Mouse (Mus musculus) neural tube, embryonic 15.5 days (tissue): ENCODE measurements around the gene Myo9b. TPM values are rescaled to one million over a fixed set of nuclear protein-coding genes. Genes with fewer than 3 reads are reported as not detected.
A peak's percentile ranks its signal among the peaks of the same experiment; 100 is the strongest.

Experiments
- ATAC-seq: fragments of 200-750 bp; cut with Nextera tagmentation; 2 replicates; pipeline ENCODE4 v1.8.0; 2017; ENCODE audit warnings: mild to moderate bottlenecking, moderate TSS enrichment, moderate library complexity; ENCODE audit not compliant: low FRiP score
- H3K27ac ChIP-seq: fragments of 300-500 bp; sonication (generic); replicated peaks from 2 replicates; pipeline ENCODE4 v1.5.1; 2015; ENCODE audit warnings: mild to moderate bottlenecking, inconsistent platforms
- H3K27me3 ChIP-seq: fragments of 300-500 bp; sonication (generic); replicated peaks from 2 replicates; pipeline ENCODE4 v1.6.1; 2015; ENCODE audit warnings: inconsistent platforms
- H3K36me3 ChIP-seq: fragments of 300-500 bp; sonication (generic); 2 replicates; pipeline ENCODE4 v1.6.1; 2015; ENCODE audit warnings: inconsistent platforms
- H3K4me1 ChIP-seq: fragments of 300-500 bp; sonication (generic); 2 replicates; pipeline ENCODE4 v1.6.1; 2015; ENCODE audit warnings: inconsistent platforms
- H3K4me2 ChIP-seq: fragments of 300-500 bp; sonication (generic); 2 replicates; pipeline ENCODE4 v1.6.1; 2015; ENCODE audit warnings: inconsistent platforms, mild to moderate bottlenecking, moderate library complexity
- H3K4me3 ChIP-seq: fragments of 300-500 bp; sonication (generic); replicated peaks from 2 replicates; pipeline ENCODE4 v1.5.1; 2015; ENCODE audit warnings: mild to moderate bottlenecking, inconsistent platforms
- H3K9ac ChIP-seq: fragments of 300-500 bp; sonication (generic); replicated peaks from 2 replicates; pipeline ENCODE4 v1.6.1; 2015; ENCODE audit warnings: mild to moderate bottlenecking, inconsistent platforms
- H3K9me3 ChIP-seq: fragments of 300-500 bp; sonication (generic); replicated peaks from 2 replicates; pipeline ENCODE4 v1.6.1; 2016; ENCODE audit warnings: inconsistent platforms
- WGBS: fragments of 180-500 bp; shearing (Covaris S2); methylation state at CpG from one replicate; pipeline ENCODE4 v1.1.7; 2015; ENCODE audit warnings: mixed read lengths; 5-methylcytosine and 5-hydroxymethylcytosine counted together
- polyA plus RNA-seq: library from polyadenylated mRNA; unstranded; fragments of >200 nt; fragmentation: Nextera tagmentation; extraction: Ambion mirVana; gene quantifications from 2 replicates; pipeline ENCODE4 v1.2.1, GENCODE M21; 2015

The Myo9b gene
- polyA plus RNA-seq, 1 experiment from 2014 or later = 14.9 TPM

DNA sequence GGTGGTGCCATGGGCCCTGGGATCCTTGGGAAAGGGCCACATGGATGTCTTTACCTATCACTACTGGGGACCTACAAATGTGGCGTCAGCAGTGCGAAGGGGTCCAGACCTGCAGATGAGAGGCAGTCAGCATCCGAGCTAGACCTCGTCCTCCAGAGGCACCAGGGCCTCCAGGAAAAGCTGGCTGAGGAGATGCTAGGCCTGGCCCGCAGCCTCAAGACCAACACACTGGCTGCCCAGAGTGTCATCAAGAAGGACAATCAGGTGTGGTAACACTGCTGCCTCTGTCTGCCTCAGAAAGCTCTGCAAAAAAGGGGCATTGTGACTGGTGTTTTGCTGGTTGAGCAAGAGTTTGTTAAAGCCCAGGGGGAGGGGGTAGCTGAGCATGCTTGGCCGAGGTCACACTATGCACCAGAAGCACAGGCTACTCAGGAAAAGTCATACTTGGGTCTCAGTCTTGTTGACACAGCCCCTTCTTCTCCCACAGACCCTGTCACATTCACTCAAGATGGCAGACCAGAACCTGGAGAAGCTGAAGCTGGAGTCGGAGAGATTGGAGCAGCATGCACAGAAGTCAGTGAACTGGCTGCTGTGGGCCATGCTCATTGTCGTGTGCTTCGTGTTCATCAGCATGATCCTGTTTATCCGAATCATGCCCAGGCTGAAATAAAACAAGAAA is 96.7 kb downstream of the Myo9b start:
- WGBS = 94% methylated on average over 10 of the region's 10 CpGs
- Histone ChIP-seq H3K4me1 (peaks cover 41% of the 10 kb centered on the region), H3K4me2 (no peak overlapping the region), H3K4me3 (no peak overlapping the region; the same call in 1 of the 2 replicates), H3K9ac (no peak overlapping the region), H3K27me3 (no peaks in the 10 kb centered on the region), H3K36me3 (peaks cover 24% of the 10 kb centered on the region), H3K27ac (no peak overlapping the region), H3K9me3 (no peaks in the 10 kb centered on the region)
- no peak for ATAC-seq

DNA sequence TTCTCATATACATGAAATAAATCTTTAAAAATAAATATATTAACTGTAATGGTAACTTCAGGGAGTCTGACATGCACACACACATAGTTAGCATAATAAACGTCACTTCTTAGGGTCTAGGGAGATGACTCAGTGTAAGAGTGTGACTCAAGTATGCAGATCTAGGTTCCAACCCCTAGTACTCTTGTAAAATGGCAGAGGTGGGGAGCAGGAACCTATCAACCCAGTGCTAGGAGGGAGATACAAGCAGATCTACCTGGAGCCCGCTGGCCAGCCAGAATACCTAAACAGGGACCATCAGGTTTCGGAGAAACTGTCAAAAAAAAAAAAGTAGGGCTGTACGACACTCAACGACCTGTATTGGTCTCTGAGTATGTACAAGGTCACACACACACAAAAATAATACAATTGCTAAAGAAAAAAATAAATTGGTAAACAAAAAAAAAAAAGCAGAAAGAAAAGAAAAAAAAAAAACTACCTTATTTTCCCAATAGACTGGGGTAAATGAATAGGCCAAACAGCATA is 98.3 kb downstream of the Myo9b start:
- peak overlapping the region; percentile 93 for H3K27ac ChIP-seq
- 22% methylated on average over 5 of the region's 5 CpGs for WGBS
- no peak for ATAC-seq
- H3K4me2 ChIP-seq = peak overlapping the region; percentile 62
- H3K36me3 ChIP-seq = peaks cover 30% of the 10 kb centered on the region
- peaks cover 52% of the 10 kb centered on the region for H3K4me1 ChIP-seq
- H3K9me3 ChIP-seq = no peaks in the 10 kb centered on the region
- no peaks in the 10 kb centered on the region for H3K27me3 ChIP-seq
- peak overlapping the region; percentile 72 for H3K9ac ChIP-seq
- H3K4me3 ChIP-seq = peak overlapping the region; percentile 87

DNA sequence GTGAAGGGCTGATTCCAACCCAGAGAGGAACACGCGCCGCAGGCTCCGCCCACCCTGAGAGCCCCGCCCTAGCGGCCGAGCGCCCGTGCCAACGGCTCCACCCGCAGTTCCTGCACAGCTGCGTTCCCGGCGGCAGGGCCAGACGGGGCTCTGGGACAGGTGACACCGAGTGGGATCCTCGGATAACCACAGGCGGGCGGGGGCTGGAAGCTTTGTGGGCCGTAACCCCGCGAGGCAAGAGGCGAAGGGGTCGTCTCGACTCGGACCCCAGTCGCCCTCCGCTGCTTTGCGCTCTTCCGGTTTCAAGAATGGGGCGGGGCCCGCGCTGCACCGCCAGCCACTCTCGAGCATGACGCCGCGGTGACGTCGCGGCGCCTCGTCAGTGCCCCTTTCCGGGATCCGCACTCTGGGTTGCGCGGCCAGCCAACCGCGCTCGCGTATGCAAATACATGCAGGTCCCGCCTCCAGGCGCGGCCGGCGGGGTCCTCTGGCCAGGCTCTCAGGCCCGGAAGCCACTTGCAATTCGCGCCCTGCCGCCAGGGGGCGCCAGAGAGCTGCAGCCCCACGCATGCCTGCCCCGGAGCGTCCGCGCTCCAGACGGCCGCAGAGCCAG is 98.8 kb downstream of the Myo9b start, which contains the start of gene Ocel1:
TSS of gene Ocel1 (plus strand) at position 63 of the 613 bp plus-strand sequence.
- peak; percentile 84 for ATAC-seq
- Histone ChIP-seq H3K27me3 (no peaks in the 10 kb centered on the region), H3K9me3 (no peaks in the 10 kb centered on the region), H3K27ac (peak within 1 kb of the TSS; percentile 93), H3K4me3 (peak within 1 kb of the TSS; percentile 87), H3K4me1 (peaks cover 52% of the 10 kb centered on the region), H3K4me2 (peak within 1 kb of the TSS; percentile 62), H3K36me3 (peaks cover 30% of the 10 kb centered on the region), H3K9ac (peak within 1 kb of the TSS; percentile 72)
- 1% methylated on average over 68 of the region's 68 CpGs for WGBS

DNA sequence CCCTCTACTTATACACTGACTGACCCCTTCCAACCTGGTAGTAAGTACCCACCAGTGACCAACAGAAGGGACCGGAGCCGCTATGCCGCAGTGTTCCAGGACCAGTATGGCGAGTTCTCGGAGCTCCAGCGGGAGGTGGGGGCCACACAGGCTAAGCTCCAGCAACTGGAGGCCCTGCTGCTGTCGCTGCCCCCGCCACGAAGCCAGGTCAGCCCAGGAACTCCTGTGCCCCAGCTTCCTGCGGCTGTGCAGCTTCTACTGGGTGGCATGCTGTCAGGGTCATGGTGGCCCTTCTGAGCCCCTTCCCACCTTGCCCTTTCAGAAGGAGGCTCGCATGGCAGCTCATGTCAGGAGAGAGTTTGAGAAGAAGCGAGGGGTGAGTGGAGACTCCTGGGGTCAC is 99.9 kb downstream of the Myo9b start:
- Histone ChIP-seq H3K9me3 (no peaks in the 10 kb centered on the region), H3K9ac (no peak overlapping the region), H3K4me3 (no peak overlapping the region), H3K27me3 (no peaks in the 10 kb centered on the region), H3K4me2 (no peak overlapping the region), H3K4me1 (peaks cover 56% of the 10 kb centered on the region), H3K27ac (no peak overlapping the region), H3K36me3 (peaks cover 36% of the 10 kb centered on the region)
- no peak for ATAC-seq
- WGBS = 81% methylated on average over 12 of the region's 12 CpGs

DNA sequence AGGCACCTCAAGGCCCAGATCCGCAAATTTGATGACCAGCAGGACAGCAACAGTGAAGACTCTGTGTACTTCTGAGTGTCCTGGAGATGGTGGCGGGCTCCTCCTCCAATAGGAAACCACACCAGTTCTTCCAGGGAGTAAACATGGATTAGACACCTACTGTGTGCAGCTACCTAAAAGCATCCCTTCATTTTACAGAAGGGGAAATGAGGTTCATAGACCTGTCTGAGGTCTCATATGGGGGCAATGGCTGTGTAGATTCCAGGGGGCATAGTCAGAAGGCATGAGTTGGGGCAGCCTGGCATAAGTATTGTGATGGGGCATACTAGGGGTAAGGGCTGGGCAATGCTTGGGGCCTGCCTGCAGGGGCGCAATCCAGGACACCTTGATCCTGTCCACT is 100.5 kb downstream of the Myo9b start:
- Histone ChIP-seq H3K9me3 (no peaks in the 10 kb centered on the region), H3K27ac (no peak overlapping the region), H3K27me3 (no peaks in the 10 kb centered on the region), H3K4me2 (no peak overlapping the region), H3K4me1 (peaks cover 51% of the 10 kb centered on the region), H3K36me3 (peaks cover 37% of the 10 kb centered on the region), H3K4me3 (no peak overlapping the region), H3K9ac (no peak overlapping the region)
- no peak for ATAC-seq
- 96% methylated on average over 3 of the region's 3 CpGs for WGBS

DNA sequence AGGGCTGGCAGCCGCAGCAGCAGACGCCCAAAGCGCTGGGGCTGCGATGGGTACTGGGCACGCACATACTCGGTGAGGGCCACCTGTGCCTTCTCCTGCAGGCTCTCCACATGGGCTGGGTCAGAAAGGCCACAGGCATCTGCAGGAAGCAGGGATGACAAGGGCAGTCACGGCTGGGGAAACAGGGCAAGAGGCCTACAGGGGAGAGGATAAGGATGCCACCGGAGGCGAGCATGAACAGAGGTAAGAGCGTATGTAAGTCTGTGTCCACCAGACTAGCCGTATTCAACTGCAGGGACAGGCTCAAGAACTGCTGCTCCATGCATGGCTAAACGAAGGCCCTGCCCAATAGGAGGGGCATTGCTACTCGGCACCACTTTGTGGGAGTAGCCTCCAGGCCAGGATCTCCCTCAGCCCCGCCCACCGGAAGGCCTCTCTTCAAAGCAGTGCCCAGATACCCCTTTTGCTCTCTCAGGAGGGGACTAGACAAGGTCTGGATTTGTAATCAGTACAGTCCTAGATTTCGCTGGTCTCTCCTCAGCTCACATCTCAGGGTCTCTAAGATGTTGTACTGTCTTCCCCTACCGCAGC is 102.2 kb downstream of the Myo9b start:
- H3K27me3 ChIP-seq = no peaks in the 10 kb centered on the region
- H3K4me1 ChIP-seq = peaks cover 55% of the 10 kb centered on the region
- WGBS = 79% methylated on average over 17 of the region's 17 CpGs
- no peak for ATAC-seq
- H3K4me2 ChIP-seq = peak overlapping the region; percentile 77
- H3K27ac ChIP-seq = 0 out of 2 replicates have a peak overlapping the region, but pooled peaks have one; percentile 81
- H3K9me3 ChIP-seq = no peaks in the 10 kb centered on the region
- no peak overlapping the region for H3K4me3 ChIP-seq
- H3K9ac ChIP-seq = no peak overlapping the region
- peaks cover 24% of the 10 kb centered on the region for H3K36me3 ChIP-seq

DNA sequence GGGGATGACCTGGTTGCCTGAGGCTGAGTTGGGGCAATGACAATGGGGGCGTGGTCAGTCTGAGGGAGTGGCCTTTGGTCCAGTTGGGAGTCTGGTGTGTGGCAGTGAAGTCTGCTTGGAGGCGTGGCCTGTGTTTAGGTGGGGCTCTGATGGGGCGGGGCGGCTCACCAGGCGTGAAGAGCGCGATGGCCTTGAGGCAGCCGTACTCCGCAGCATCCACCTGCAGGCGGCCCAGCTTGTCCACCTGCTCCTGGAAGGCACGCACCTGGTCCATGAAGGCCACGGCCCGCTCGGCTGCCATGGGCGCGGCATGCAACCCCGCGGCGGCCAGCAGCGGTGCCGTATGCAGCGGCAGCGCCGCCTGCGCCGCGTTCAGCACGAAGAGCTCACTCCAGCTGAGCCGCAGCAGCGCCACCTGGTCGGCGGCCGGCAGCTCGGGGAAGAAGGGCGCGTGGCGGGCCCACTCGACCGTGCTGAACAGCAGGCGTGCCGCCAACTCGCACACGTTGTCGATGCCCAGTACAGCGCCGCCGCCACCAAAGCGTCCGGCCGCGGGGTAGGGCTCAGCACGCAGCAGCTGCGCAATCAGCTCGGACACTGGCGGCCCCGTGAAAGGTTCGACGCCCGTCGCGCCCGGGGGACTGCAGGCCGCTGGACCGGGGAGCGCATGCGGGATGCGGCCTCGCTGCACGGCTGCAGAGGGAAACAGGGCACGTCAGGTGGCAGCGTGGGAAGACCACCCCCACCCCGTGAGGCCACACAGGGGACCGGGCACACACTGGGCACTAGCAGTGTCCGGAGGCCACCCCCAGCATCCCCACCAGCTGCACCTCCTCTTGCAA is 103.3 kb downstream of the Myo9b start:
- peak overlapping the region; percentile 58 for H3K9ac ChIP-seq
- H3K4me3 ChIP-seq = peak overlapping the region; percentile 42
- peak overlapping the region; percentile 77 for H3K4me2 ChIP-seq
- peaks cover 55% of the 10 kb centered on the region for H3K4me1 ChIP-seq
- peak overlapping the region; percentile 81 for H3K27ac ChIP-seq
- ATAC-seq = peak; percentile 9; the same call in 1 of the 2 replicates
- WGBS = 4% methylated on average over 74 of the region's 74 CpGs
- no peaks in the 10 kb centered on the region for H3K9me3 ChIP-seq
- no peaks in the 10 kb centered on the region for H3K27me3 ChIP-seq
- peaks cover 21% of the 10 kb centered on the region for H3K36me3 ChIP-seq

DNA sequence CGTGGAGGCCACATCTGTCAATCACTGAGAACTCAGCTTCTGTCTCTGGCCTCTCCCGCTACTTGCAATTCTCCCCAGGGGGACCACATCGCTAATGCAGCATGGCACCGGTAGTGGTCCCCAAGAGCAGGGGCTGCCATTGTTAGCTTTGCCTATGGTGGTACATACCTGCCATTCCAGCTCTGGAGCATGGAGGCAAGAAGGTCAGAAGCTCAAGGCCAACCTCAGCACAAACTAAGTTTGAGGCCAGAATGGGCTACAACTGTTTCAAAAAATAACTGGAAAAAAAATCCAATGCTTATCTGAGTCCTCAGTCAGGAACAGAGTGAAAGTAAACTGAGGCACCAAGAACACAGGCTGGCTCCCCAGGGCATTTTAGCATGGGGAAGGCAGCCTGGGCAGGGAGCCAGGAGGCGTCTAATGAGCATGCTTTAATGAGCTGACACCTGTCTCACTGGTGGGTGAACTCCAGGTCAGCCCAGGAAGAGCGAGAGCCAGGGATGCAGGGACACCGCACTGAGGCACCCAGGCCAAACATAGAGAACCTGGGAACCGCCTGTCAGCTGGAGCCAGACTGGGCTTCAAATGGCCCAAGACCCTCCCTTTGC is 104.0 kb downstream of the Myo9b start:
- H3K4me1 ChIP-seq = peaks cover 60% of the 10 kb centered on the region
- peak overlapping the region; percentile 42 for H3K4me3 ChIP-seq
- H3K27ac ChIP-seq = peak overlapping the region; percentile 81
- peak overlapping the region; percentile 58 for H3K9ac ChIP-seq
- no peaks in the 10 kb centered on the region for H3K27me3 ChIP-seq
- ATAC-seq = no peak
- no peaks in the 10 kb centered on the region for H3K9me3 ChIP-seq
- H3K36me3 ChIP-seq = peaks cover 21% of the 10 kb centered on the region
- H3K4me2 ChIP-seq = peak overlapping the region; percentile 77
- 24% methylated on average over 8 of the region's 8 CpGs for WGBS

DNA sequence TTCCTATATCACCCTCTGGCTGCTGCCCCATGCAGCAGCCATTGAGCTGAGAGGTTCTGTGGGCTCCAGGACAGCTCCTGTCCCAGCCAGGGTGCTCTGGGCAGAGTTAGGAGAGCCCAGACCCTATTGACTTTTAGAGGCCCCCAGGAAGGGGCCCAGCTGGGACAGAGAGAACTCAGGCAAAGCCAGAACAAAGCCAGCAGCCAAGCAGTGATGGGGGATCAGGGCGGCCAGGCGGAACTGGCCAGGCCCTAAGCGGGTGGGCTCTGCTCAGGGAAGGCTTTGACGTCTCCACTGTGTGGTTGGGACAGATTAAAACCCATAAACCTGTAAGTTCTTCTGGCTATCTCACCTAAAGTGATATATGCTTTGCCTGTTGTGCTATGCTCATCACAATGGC is 106.5 kb downstream of the Myo9b start:
- H3K36me3 ChIP-seq = peaks cover 15% of the 10 kb centered on the region
- no peak for ATAC-seq
- peak overlapping the region; percentile 99 for H3K4me2 ChIP-seq
- peak overlapping the region; percentile 70 for H3K4me3 ChIP-seq
- peaks cover 68% of the 10 kb centered on the region for H3K4me1 ChIP-seq
- no peak overlapping the region for H3K27ac ChIP-seq
- no peaks in the 10 kb centered on the region for H3K9me3 ChIP-seq
- no peak overlapping the region; the same call in 1 of the 2 replicates for H3K9ac ChIP-seq
- WGBS = 25% methylated on average over 4 of the region's 4 CpGs
- H3K27me3 ChIP-seq = no peaks in the 10 kb centered on the region

DNA sequence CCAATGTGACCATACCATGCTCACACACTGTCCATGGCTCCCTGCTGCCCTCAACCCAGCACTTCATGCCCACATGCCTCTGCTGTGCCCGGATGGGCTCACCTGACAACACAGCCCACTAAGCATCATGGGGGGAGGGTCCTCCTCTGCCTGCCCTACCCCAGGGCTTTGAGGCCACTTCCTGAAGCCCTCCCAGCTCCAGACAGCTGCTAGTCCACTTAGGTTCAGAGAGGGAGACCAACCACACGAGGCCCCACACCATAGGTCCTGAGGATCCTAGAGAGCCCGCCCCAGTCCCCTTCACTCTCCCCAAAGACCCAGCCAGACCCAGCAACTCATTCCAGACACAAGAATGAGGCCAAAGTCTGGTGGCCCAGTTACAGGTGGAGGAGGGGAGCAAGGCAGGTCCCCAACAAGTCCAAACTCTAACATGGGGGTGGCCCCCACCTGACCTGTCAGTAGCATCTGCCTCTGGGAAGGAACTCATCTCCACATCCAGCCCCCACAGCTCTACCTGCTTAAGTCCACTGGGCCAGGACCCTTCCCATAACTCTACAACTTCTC is 107.1 kb downstream of the Myo9b start:
- ATAC-seq = no peak
- 45% methylated on average over 3 of the region's 3 CpGs for WGBS

More for the DNA sequence above, 107.1 kb downstream of the Myo9b start:
- peak overlapping the region; percentile 72 for H3K9ac ChIP-seq
- H3K4me1 ChIP-seq = peaks cover 66% of the 10 kb centered on the region
- peaks cover 9% of the 10 kb centered on the region for H3K36me3 ChIP-seq
- no peaks in the 10 kb centered on the region for H3K27me3 ChIP-seq
- peak overlapping the region; percentile 70 for H3K4me3 ChIP-seq
- no peak overlapping the region for H3K27ac ChIP-seq
- H3K4me2 ChIP-seq = peak overlapping the region; percentile 99
- H3K9me3 ChIP-seq = no peaks in the 10 kb centered on the region
